Mouse (Mus musculus) ES-Bruce4 (cell line): ENCODE data around the gene Ptpn6.

Source experiments
- EP300 ChIP-seq: IDR thresholded peaks from 2 replicates; pipeline ENCODE4 v1.6.1; 2011; ENCODE audit warnings: low read depth, low read length; ENCODE audit not compliant: insufficient read depth
- POLR2A ChIP-seq: IDR thresholded peaks from one replicate; pipeline ENCODE4 v1.8.1; 2011; ENCODE audit warnings: low read length; ENCODE audit not compliant: insufficient read depth

DNA sequence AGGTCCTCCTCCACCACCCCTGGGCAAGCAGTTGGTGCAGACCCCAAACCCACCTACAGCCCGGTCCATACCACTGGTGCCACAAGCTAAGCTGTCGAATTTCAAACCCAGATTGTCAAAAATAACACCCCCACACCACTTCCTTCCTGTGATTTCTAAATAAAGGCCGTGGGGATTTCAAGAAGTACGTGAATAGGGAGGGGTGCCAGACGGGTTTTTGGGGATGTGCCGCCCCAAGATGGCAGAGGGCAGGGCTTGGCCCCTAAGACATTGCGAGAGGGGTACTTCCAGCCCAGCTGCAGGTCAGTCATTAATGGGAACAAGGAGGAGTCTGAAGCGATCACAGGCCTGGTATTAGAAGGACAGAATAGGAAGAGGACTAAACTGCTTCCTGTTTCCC, 15.0 kb downstream of the Ptpn6 start:
- TF ChIP-seq POLR2A = no peak
- no peak for TF ChIP-seq EP300
